Mouse (Mus musculus): ENCODE data around the gene Dolk.

- TF ChIP-seq POLR2A (IDR thresholded peaks at IDR 0.05; ENCODE audit: low read depth, low read length) (no peak), CTCF (conservative IDR thresholded peaks at IDR 0.05; ENCODE audit: insufficient read depth, insufficient read length, low read depth, low read length) (no peak)
Observed at GRCm38 (mm10) chr2:30306087-30306486, 20.0 kb upstream of the Dolk start.
